In genomic region chr10:16364001-16364400, GRCm38 (mm10) we compare ENCODE assay signal across 22 mouse cellular contexts.
A peak's percentile ranks its signal among the peaks of the same experiment; 100 is the strongest.
DNase-seq lines count a peak whose midpoint lies in the region; ATAC-seq and TF ChIP-seq lines count a peak whose summit lies in the region.
"Had no signal": no experiment of that assay in that cellular context is flagged by ENCODE, and none has a peak within 500 bp of the region (broad histone marks: within the 10 kb centered on the region; RNA-seq: fewer than 3 reads in every experiment).

No protein-coding gene starts in this region.

- no peak for ATAC-seq in heart, embryonic 12.5 days (ENCODE audit: insufficient number of reproducible peaks, low FRiP score)
- peak; percentile 59; the same call in 1 of the 2 replicates for ATAC-seq in liver, embryonic 13.5 days (ENCODE audit: low read depth)
- no peak for ATAC-seq in liver, postnatal 0 days
- ATAC-seq in megakaryocyte, adult 5-6 weeks (ENCODE audit: poor library complexity, severe bottlenecking), result no peak
- ATAC-seq: activated CD4-positive, CD25-positive, alpha-beta regulatory T cell, adult 4 months; CD4-positive, CD25-positive, alpha-beta regulatory T cell, adult 4 months; forebrain, embryonic 16.5 days; Patski had no signal

- H3K9ac ChIP-seq in heart, embryonic 12.5 days, result no peak overlapping the region
- H3K9ac ChIP-seq in liver, embryonic 13.5 days, result no peak overlapping the region
- no peak overlapping the region for H3K9ac ChIP-seq in liver, postnatal 0 days (replicated peaks)
- H3K9ac ChIP-seq: heart, embryonic 13.5 days; hindbrain, embryonic 15.5 days had no signal

- H3K4me2 ChIP-seq in heart, embryonic 12.5 days, result no peak overlapping the region
- H3K4me2 ChIP-seq in liver, embryonic 13.5 days, result no peak overlapping the region
- no peak overlapping the region for H3K4me2 ChIP-seq in liver, postnatal 0 days (ENCODE audit: low read depth, low read length)
- H3K4me2 ChIP-seq: heart, embryonic 13.5 days; hindbrain, embryonic 15.5 days had no signal

- H3K27ac ChIP-seq in heart, embryonic 12.5 days (ENCODE audit: poor library complexity, severe bottlenecking), result no peak overlapping the region
- no peak overlapping the region for H3K27ac ChIP-seq in liver, embryonic 13.5 days
- H3K27ac ChIP-seq in liver, postnatal 0 days (ENCODE audit: low read depth), result no peak overlapping the region
- H3K27ac ChIP-seq: embryonic facial prominence, embryonic 10.5 days; forebrain, embryonic 10.5 days; heart, embryonic 13.5 days; hindbrain, embryonic 15.5 days had no signal

- H3K4me1 ChIP-seq in heart, embryonic 12.5 days (replicated peaks), result no peaks in the 10 kb centered on the region
- no peaks in the 10 kb centered on the region for H3K4me1 ChIP-seq in liver, embryonic 13.5 days (replicated peaks)
- H3K4me1 ChIP-seq in liver, postnatal 0 days (ENCODE audit: insufficient read depth), result no peaks in the 10 kb centered on the region
- H3K4me1 ChIP-seq: embryonic facial prominence, embryonic 10.5 days; forebrain, embryonic 10.5 days; heart, embryonic 13.5 days; hindbrain, embryonic 15.5 days had no signal

- DNase-seq in heart, adult 11 months, result peak; percentile 54
- DNase-seq in liver, embryonic 13.5 days, result no peak
- no peak for DNase-seq in liver, postnatal 0 days
- no peak for DNase-seq in urinary bladder, postnatal 14 days (ENCODE audit: low spot score)
- no peak for DNase-seq in right cerebral cortex, postnatal 25 days
- DNase-seq: adrenal gland, postnatal 25 days; B cell, adult 2 months; cerebellum, adult 2 months; cerebellum, postnatal 10 days; gastrocnemius, postnatal 14 days; heart, postnatal 36 days had no signal

- TF ChIP-seq CTCF in liver, postnatal 0 days (IDR thresholded peaks at IDR 0.05; ENCODE audit: low read depth), result no peak

- H3K9me3 ChIP-seq in heart, embryonic 12.5 days (replicated peaks), result no peaks in the 10 kb centered on the region
- no peaks in the 10 kb centered on the region for H3K9me3 ChIP-seq in liver, embryonic 13.5 days (replicated peaks)
- H3K9me3 ChIP-seq in liver, postnatal 0 days (ENCODE audit: low read length), result no peaks in the 10 kb centered on the region
- H3K9me3 ChIP-seq: embryonic facial prominence, embryonic 10.5 days; forebrain, embryonic 10.5 days; G1E; heart, embryonic 13.5 days; hindbrain, embryonic 15.5 days had no signal

- 0 out of 2 replicates have a peak, but pooled peaks have one; percentile 16 for TF ChIP-seq EP300 in liver, postnatal 0 days (IDR thresholded peaks at IDR 0.05; ENCODE audit: low read depth)

- H3K36me3 ChIP-seq in heart, embryonic 12.5 days, result no peaks in the 10 kb centered on the region
- H3K36me3 ChIP-seq in liver, embryonic 13.5 days, result no peaks in the 10 kb centered on the region
- H3K36me3 ChIP-seq in liver, postnatal 0 days (replicated peaks; ENCODE audit: insufficient read depth, low read length), result no peaks in the 10 kb centered on the region
- H3K36me3 ChIP-seq: embryonic facial prominence, embryonic 10.5 days; forebrain, embryonic 10.5 days; G1E; heart, embryonic 13.5 days; hindbrain, embryonic 15.5 days had no signal

- H3K27me3 ChIP-seq in heart, embryonic 12.5 days (replicated peaks), result no peaks in the 10 kb centered on the region
- no peaks in the 10 kb centered on the region for H3K27me3 ChIP-seq in liver, embryonic 13.5 days
- no peaks in the 10 kb centered on the region for H3K27me3 ChIP-seq in liver, postnatal 0 days (ENCODE audit: insufficient read depth, low read length)
- H3K27me3 ChIP-seq: heart, embryonic 13.5 days; hindbrain, embryonic 15.5 days; Patski had no signal

- no peak overlapping the region for H3K4me3 ChIP-seq in heart, embryonic 12.5 days
- no peak overlapping the region for H3K4me3 ChIP-seq in liver, embryonic 13.5 days (replicated peaks)
- H3K4me3 ChIP-seq in liver, postnatal 0 days (ENCODE audit: low read depth, low read length), result no peak overlapping the region
- H3K4me3 ChIP-seq: embryonic facial prominence, embryonic 10.5 days; forebrain, embryonic 10.5 days; heart, embryonic 13.5 days; hindbrain, embryonic 15.5 days had no signal

- WGBS in heart, embryonic 12.5 days, result 39% methylated on average over 3 of the region's 3 CpGs
- 41% methylated on average over 3 of the region's 3 CpGs for WGBS in liver, embryonic 13.5 days (ENCODE audit: insufficient replicate concordance)
- WGBS in liver, postnatal 0 days (ENCODE audit: insufficient replicate concordance), result 66% methylated on average over 3 of the region's 3 CpGs
